Mouse (Mus musculus) bone marrow, adult 2 months (tissue): ENCODE data around the gene Smg7.

Experiments used
- CTCF ChIP-seq: fragments of 200-500 bp; IDR thresholded peaks from 2 replicates; pipeline ENCODE4 v1.5.1; 2011; ENCODE audit warnings: low read length, control low read depth; ENCODE audit not compliant: control insufficient read depth, insufficient read depth
- POLR2A ChIP-seq: fragments of 200-500 bp; IDR thresholded peaks from 2 replicates; pipeline ENCODE4 v1.6.1; 2011; ENCODE audit warnings: low read depth, mild to moderate bottlenecking, control low read depth, low read length, borderline replicate concordance; ENCODE audit not compliant: control insufficient read depth

- no peak for TF ChIP-seq POLR2A
- TF ChIP-seq CTCF: no peak
Observed at GRCm38 (mm10) chr1:152821746-152822145, 80.7 kb downstream of the Smg7 start.
